Mouse (Mus musculus): Measurements from ENCODE around the gene Rufy4.

Gene Rufy4

DNA sequence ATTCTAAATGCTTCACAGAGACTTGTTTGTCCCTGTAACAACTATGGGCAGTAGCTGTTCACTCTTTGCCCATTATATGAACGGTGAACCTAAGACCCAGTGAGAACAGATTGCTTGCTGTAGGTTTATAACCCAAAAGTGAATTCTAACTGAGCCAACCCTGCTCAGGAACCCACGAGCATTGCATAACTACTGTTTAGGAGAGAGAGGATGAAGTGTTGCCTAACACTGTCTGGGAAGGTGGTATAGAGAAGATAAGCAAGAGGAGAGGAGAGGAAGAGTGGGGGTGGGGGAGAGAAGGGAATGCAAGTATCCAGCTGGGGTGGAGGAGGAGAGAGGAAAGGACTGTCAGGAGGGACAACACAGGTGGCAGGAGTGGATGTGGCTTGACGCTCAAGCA, 25.8 kb downstream of the Rufy4 start:
- DNase-seq = peak; percentile 22

DNA sequence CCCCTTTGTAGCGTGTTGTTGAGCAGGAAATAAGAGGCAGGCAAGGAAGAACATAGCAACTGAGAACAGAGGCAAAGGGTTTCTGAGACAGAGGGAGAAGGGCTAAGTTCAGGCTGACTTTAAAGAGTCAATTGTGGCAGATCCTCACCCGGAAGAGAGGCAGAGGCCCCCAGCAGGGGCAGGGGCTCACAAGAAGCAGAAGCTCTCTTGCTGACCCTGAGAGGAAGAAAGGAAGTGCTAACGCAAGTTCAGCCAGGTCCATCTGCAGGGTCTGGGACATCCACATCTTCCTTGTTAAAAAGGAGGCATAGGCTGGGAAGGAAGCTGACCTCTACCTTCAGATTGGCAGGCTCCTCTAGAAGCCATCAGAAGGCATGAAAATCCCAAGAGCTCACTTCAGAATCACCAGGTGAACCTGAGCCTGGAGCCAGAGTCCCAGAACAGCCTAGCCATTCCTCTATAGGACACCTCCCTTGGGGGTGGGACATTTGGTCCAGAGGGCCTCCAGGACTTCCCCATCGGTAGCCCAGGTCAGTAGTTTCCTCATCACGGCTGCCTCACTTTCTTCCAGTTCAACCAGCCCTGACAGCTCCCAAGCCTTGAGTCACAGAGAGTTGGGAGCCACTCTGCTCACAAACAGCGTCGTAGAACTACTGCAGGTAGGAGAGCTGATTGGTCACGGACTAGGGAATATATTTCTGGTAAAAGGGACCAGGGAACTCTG, 28.3 kb downstream of the Rufy4 start, which contains the start of gene Cxcr2:
Cxcr2 (plus strand) TSS at position 529 of the 724 bp plus-strand sequence.
- peak; percentile 87 for DNase-seq

DNA sequence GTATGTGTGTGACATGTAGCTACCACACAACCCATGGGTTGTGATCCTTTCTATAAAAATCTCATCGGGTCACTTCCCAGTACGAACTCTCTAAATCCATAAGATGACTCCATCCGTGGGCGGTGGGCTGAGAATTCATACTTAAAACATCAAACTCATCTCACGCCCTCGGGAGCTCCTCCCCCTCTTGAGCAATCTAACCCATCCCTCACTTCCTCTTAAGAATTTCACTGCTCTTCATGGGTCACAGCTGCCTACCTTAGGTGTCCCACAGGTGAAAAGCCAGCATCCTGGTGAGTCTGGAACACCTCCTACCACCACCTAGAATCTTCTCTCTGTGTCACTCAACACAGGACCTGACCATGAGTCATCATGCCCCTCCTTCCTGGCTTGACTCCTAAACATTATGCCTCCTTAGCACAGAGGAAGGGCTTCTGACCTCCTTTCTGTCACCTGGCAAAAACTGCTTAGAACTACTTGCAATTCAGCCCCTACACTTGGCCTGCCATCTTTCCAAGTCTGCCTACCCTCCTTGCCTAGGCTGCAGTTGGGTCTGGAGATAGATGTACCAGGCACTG, 30.2 kb downstream of the Rufy4 start:
- peak; percentile 63 for DNase-seq

DNA sequence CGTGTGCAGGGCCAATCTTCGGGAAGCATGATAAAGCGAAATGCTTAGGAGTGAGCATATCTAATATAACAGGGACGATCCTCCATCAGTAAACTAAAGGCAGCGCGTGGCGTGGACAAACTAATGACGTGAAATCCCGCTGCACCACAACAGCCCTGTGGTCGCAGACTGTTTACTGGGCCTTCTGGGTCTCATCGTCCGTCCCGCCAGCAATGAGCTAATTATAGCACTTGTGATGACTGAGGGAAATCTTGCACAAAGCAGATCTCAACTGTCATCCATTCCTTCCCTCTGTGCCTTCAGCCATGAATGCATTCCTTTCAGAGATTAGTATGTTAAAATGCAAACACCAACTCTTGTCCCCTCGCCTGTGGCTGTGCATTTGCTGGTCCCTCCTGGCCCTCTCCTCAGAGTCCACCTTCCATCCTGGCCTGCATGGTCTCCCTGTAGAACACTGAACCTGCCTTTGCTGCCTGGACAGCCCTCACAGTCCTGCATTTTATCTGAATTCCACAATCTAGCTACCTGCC, 31.1 kb downstream of the Rufy4 start:
- peak; percentile 83 for DNase-seq

DNA sequence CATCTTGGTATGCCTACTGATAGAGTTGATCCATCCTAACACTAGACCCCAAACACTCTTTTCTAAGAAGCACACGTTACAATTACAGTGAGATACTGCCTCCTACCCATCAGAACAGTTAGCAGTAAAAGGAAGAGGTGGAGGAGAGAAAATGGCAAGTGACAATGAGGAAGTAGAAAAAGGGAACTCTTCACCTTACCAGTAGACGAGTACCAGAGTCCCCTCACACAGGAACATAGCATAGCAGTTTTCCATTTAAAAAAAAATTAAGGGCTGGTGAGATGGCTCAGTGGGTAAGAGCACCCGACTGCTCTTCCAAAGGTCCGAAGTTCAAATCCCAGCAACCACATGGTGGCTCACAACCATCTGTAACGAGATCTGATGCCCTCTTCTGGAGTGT, 34.3 kb downstream of the Rufy4 start:
- DNase-seq = peak; percentile 40

DNA sequence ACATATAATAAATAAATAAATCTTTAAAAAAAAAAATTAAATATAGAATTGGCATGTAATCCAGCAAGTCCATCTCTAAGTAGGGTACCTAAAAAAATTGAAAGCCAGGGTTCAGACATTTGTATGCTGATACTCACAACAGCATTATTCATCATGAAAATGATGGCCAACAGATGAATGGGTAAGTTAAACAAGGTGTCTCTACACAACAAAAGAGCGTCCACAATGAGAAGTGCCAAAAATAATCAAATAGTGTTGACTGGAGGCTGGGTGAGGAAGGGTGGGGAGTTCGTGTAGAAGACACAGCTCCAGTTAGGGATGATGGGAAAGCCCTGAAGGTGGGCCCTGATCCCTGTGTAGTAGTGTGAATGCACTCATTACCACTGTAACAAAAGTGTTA, 34.7 kb downstream of the Rufy4 start:
- peak; percentile 24 for DNase-seq

DNA sequence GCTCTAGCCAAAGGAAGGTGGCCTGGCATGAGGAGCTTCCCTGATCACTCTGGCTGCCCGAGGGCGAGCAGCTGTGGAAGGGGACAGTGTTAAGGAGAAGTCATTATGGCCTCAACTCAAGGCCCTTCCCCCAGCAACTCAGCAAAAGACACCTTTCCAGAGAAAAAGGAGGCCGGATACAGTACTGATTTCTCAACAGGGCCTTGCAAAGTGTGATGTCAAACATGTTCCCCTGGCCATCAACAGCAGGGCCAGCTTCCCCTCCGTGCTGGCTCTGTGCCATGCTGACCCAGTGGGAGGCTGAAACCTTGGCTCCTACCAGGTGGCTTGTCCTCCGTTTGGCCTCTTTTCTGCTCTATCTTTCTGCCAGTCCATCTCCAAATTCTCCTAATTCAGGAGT, 41.8 kb downstream of the Rufy4 start:
- peak; percentile 66 for DNase-seq

DNA sequence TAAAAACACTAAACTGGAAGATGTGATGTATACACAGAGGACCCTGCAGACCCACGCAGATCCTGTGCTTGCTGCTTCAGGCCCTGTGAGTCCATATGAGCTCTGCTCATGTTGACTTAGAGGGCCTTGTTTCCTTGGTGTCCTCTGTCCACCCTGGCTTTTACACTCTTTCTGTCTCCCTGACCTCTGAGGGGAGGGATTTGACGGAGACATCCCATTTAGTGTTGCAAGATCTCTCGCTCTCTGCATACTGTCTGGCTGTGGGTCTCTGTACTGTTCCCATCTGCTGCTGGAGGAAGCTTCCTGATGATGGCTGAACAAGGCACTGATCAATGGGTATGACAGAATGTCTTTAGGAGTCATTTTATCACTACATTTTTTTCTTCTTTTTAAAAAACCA, 44.4 kb downstream of the Rufy4 start:
- peak; percentile 48 for DNase-seq

DNA sequence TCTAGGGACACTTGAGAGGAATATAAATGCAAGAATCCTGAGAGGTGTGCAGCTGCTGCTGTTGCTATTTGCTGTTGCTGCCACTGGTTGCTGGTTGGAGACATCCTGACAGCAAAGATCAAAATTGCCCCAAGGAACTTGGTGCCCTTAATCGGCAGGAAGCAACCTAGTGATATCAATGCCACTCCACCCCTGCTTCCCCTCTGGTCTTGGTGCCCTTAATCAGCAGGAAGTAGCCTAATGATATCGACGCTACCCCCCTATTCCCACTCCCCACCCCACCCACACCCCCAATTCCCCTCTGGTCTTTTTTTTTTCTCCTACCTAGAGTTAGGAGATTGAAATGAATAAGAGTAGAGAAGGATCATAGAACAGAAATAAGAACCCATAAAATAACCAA, 47.4 kb downstream of the Rufy4 start:
- no peak for DNase-seq

DNA sequence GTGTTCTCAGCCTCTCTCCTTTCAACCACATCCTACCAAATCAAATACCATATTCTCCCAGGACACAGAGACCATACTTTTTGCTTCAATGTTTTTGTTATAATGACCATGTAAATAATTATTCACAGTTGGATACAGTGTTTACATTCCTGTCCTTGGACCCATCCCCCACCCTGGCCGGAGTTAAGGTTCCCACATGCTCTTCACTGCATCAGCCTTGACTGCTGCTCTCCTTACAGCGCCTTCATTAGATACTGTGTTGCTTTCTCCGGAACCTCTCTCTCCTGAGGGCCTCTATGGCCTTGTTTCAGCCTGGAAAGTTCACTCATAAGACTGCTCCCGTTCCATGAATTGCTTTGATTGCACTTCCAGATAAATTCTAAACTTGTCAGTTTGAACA, 50.4 kb downstream of the Rufy4 start:
- peak; percentile 72 for DNase-seq

DNA sequence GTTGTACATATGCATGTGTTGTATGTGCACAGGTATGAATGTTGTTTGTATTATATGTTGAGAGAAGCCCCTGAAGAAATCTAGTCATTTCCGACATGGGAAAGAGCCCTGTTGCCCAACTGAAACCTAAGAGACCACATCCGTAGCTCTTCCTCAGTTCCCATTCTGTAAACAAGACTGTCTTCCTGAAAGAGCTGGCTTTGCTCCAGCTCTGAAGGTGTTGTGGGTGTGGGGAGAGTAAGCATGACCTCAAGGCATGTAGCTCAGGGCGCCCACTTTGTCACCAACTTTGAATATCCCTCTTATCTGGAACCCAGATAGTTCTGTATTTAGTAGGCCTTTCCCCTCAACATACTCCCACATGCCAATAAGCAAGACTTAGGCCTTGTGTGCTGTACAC, 53.3 kb downstream of the Rufy4 start:
- peak; percentile 53 for DNase-seq

DNA sequence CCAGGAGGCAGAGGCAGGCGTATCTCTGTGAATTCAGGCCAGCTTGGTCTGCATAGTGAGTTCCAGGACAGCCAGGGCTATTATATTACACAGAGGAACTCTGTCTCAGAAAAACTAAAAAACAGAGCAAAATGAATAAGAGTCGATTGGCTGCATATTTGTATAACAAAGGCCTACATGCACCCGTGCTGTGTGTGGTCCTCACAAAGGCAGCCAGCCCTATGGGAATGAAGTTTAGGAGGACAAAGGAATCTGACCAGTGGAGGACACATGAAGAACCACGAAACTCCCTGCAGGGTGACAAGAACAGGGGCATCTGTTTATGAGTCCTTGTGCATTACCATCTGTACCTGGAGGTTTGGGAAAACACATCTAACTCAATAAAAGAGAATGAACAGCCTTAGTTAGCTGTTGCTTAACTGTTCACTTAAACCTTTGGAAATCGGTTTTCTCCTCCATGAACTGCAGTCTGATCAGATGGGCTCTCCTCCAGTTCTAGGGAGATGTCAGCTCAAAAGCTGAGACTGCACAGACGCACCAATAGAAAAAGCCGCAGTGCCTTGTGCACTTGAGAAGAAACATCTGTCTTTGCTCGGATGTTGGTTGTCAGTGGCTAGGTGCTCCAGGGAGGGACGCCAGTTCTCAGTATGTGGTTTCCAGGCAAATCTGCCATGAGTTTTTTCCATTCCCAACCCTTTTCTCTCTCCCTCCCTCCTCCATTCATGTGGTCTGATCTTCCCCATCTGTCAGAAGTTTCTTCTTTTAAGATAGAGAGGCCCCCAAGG, 54.5 kb downstream of the Rufy4 start:
- DNase-seq = peak; percentile 90

DNA sequence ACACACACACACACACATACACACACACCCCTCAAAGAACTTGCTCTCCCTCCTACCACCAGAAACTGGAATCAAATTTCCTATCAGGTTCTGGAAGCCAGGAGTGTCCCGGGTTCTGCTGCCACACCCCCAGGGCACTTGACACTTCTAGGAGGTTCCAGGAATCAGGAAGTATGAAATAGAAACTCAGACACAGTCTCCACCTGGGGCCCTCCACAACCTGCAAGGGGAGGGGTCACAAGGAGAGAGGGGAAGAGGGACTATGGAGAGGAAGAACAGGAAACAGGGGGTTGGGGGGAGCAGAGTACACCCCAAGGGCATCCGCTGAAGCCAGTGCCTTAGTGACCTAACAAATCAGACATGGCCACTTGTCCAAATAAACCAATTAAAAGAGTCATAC, 56.1 kb downstream of the Rufy4 start:
- peak; percentile 53 for DNase-seq

DNA sequence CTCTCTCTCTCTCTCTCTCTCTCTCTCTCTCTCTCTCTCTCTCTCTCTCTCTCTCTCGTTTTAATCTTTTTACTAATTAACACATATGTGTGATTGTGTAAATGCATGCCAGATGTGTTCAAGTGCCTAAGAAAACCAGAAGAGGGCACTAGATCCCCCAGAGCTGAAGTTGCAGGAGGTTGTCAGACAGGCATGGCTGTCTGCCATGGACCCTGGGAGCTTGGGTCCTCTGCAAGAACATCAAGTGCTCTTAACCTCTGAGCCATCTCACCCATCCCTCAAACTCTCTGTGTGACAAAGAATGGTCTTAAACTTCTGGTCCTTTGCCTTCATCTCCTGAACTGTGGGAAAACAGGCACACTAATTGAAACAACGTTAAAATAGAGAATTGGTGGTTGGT, 57.7 kb downstream of the Rufy4 start:
- peak; percentile 46 for DNase-seq

DNA sequence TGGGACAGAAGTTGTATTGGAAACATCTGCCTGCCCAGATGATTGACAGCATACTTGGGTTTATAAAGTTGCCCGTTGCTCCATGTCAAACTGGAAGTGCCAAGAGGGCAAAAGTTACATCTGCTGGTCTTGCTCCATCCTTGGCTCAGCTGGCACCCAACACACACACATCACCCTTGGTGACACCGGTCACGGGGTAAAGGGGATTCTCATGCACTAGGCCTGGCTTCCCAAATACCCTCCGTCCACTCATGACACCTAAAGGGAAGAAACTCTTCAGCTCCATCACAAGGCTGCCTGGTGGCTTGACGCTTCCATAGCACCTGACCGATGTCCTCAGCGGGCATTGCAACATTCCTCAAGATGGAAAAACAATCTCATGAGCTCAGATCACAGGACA, 65.1 kb downstream of the Rufy4 start:
- peak; percentile 79 for DNase-seq

DNA sequence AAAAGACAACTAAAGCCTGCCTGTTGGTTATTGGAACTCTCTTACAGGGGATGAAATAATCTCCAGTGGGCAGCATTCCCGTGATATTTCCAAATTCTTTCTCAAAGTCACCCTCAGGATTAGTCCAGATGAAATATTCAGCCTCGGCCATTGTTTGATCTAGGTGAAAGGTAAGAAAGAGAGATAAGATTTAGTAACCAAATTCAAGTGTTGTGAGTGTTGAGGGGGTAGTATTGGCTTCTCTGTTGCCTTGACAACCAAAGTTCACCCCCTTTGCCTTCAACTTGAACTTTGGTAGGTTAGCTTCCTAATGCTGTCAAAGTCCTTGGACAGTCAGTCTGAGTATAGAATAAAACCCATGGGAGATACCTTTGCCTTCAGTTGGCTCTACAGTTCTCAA, 67.4 kb downstream of the Rufy4 start:
- DNase-seq = no peak

DNA sequence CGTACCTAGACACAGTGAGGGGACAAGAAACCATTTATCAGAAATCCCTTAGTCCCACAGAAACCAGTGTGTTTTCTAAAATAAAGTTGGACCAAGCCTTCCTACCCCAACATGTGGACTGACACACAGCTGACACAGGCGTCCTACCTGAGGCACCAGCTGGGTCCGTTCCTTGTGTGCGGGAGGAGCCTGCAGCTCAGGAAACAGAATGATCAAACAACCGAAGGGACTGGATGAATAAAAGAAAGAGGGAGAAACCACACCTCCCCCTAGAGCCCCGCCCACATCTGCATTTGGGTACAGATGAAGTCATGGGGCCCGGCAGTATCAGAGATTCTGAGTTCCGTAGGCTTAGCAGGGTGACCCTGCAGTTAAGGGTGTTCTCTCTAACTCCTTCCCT, 69.1 kb downstream of the Rufy4 start, which contains the start of gene Cxcr1:
Cxcr1 (minus strand) TSS at position 187 of the 400 bp plus-strand sequence.
- DNase-seq = peak; percentile 29

DNA sequence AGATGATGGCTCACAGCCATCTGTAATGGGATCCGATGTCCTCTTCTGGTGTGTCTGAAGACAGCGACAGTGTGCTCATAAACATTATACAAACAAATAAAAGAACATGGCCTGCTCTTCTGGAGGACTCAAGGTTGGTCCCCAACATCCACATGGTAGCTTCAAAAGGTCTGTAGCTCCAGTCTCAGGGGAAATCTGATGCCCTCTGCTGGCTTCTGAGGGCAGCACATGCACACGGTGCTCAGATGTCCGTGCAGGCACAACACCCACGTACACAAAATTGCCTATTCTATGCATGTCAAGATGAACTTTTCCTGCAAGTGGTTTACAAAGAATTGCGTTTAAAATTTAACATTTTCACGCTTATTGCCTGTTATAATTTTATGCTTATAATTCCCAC, 70.6 kb downstream of the Rufy4 start:
- peak; percentile 51 for DNase-seq

DNA sequence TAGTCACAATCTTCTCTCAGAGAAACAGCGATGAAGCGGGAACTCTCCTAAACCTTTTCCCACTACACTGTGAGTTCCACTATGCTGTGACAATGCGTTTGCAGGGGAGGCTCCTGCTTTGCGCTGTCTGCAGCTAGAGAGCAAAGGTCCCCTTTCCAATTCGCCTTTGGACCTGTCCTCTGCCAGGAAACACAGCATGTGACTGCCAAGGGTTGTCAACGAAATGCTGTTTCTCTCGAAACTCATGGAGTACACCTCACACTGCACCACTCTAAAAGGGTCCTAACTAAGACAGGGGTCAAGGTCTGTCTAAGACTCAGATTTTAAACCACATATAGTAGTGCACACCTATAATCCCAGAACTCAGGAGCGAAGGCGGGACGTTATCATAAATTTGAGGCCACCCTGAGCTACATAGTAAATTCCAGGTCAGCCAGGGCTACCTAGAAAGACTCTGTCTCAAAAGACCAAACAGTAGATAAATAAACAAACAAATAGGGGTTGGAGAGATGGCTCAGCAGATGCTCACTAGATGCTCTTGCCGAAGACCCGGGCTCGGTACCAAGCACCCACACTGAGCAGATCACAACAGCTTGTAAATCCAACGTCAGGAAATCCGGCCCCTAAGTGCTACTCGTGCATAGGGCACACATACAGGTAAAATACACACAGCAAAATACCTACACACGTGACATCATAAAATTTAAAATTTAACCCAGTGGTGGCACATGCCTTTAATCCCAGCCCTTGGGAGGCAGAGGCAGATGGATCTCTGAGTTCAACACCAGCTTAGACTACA, 71.5 kb downstream of the Rufy4 start:
- DNase-seq = peak; percentile 27
